Mouse (Mus musculus): ENCODE data around the gene Gramd1a. TPM values are rescaled to one million over a fixed set of nuclear protein-coding genes. Genes with fewer than 3 reads are reported as not detected.
A peak's percentile ranks its signal among the peaks of the same experiment; 100 is the strongest.

Gramd1a gene
- polyA plus RNA-seq, 1 experiment, result 54.9 TPM

- no peak overlapping the region for H3K9ac ChIP-seq (ENCODE audit: low read depth, poor library complexity, severe bottlenecking)
- no peaks in the 10 kb centered on the region for H3K9me3 ChIP-seq (replicated peaks; ENCODE audit: control insufficient read depth, insufficient read depth, low read length, poor library complexity, severe bottlenecking)
- H3K4me3 ChIP-seq (ENCODE audit: low read depth, low read length), result peak overlapping the region; percentile 42; the same call in 1 of the 2 replicates
- no peaks in the 10 kb centered on the region for H3K27me3 ChIP-seq (ENCODE audit: control insufficient read depth, insufficient read depth, low read length, poor library complexity, severe bottlenecking)
- H3K36me3 ChIP-seq (ENCODE audit: control insufficient read depth, insufficient read depth, low read length, poor library complexity, severe bottlenecking), result no peaks in the 10 kb centered on the region
- peak overlapping the region; percentile 93 for H3K27ac ChIP-seq (ENCODE audit: insufficient read depth, low read length)
- TF ChIP-seq EP300 (IDR thresholded peaks at IDR 0.05; ENCODE audit: insufficient read depth, low read depth, low read length) (no peak), CTCF (IDR thresholded peaks at IDR 0.05; ENCODE audit: low read depth, low read length) (no peak), POLR2A (IDR thresholded peaks at IDR 0.05; ENCODE audit: insufficient read depth, low read length) (no peak)
- peaks cover 7% of the 10 kb centered on the region for H3K4me1 ChIP-seq (ENCODE audit: control insufficient read depth, insufficient read depth, low read length)
Measured at GRCm38 (mm10) chr7:31163666-31164577, 8.2 kb upstream of the Gramd1a start.

GRCm38 (mm10) chr7:31162324-31162723 is 6.6 kb upstream of the Gramd1a start:
- Histone ChIP-seq H3K27me3 (ENCODE audit: control insufficient read depth, insufficient read depth, low read length, poor library complexity, severe bottlenecking) (no peaks in the 10 kb centered on the region), H3K4me1 (ENCODE audit: control insufficient read depth, insufficient read depth, low read length) (peaks cover 7% of the 10 kb centered on the region), H3K27ac (ENCODE audit: insufficient read depth, low read length) (peak overlapping the region; percentile 77), H3K9me3 (replicated peaks; ENCODE audit: control insufficient read depth, insufficient read depth, low read length, poor library complexity, severe bottlenecking) (no peaks in the 10 kb centered on the region), H3K36me3 (ENCODE audit: control insufficient read depth, insufficient read depth, low read length, poor library complexity, severe bottlenecking) (no peaks in the 10 kb centered on the region), H3K4me3 (ENCODE audit: low read depth, low read length) (no peak overlapping the region), H3K9ac (ENCODE audit: low read depth, poor library complexity, severe bottlenecking) (no peak overlapping the region)
- TF ChIP-seq EP300 (IDR thresholded peaks at IDR 0.05; ENCODE audit: insufficient read depth, low read depth, low read length) (no peak), POLR2A (IDR thresholded peaks at IDR 0.05; ENCODE audit: insufficient read depth, low read length) (no peak), CTCF (IDR thresholded peaks at IDR 0.05; ENCODE audit: low read depth, low read length) (no peak)

GRCm38 (mm10) chr7:31161831-31162230 is 6.1 kb upstream of the Gramd1a start:
- Histone ChIP-seq H3K4me1 (ENCODE audit: control insufficient read depth, insufficient read depth, low read length) (peaks cover 7% of the 10 kb centered on the region), H3K27me3 (ENCODE audit: control insufficient read depth, insufficient read depth, low read length, poor library complexity, severe bottlenecking) (no peaks in the 10 kb centered on the region), H3K27ac (ENCODE audit: insufficient read depth, low read length) (peak overlapping the region; percentile 77), H3K9me3 (replicated peaks; ENCODE audit: control insufficient read depth, insufficient read depth, low read length, poor library complexity, severe bottlenecking) (no peaks in the 10 kb centered on the region), H3K36me3 (ENCODE audit: control insufficient read depth, insufficient read depth, low read length, poor library complexity, severe bottlenecking) (no peaks in the 10 kb centered on the region), H3K4me3 (ENCODE audit: low read depth, low read length) (no peak overlapping the region), H3K9ac (ENCODE audit: low read depth, poor library complexity, severe bottlenecking) (no peak overlapping the region)
- TF ChIP-seq EP300 (IDR thresholded peaks at IDR 0.05; ENCODE audit: insufficient read depth, low read depth, low read length) (no peak), POLR2A (IDR thresholded peaks at IDR 0.05; ENCODE audit: insufficient read depth, low read length) (no peak)

- no peak overlapping the region for H3K4me3 ChIP-seq (ENCODE audit: low read depth, low read length)
- no peak overlapping the region for H3K27ac ChIP-seq (ENCODE audit: insufficient read depth, low read length)
- H3K9ac ChIP-seq (ENCODE audit: low read depth, poor library complexity, severe bottlenecking), result no peak overlapping the region
- no peaks in the 10 kb centered on the region for H3K9me3 ChIP-seq (replicated peaks; ENCODE audit: control insufficient read depth, insufficient read depth, low read length, poor library complexity, severe bottlenecking)
- TF ChIP-seq EP300 (IDR thresholded peaks at IDR 0.05; ENCODE audit: insufficient read depth, low read depth, low read length) (no peak), CTCF (IDR thresholded peaks at IDR 0.05; ENCODE audit: low read depth, low read length) (no peak), POLR2A (IDR thresholded peaks at IDR 0.05; ENCODE audit: insufficient read depth, low read length) (no peak)
- peaks cover 7% of the 10 kb centered on the region for H3K4me1 ChIP-seq (ENCODE audit: control insufficient read depth, insufficient read depth, low read length)
- no peaks in the 10 kb centered on the region for H3K36me3 ChIP-seq (ENCODE audit: control insufficient read depth, insufficient read depth, low read length, poor library complexity, severe bottlenecking)
- no peaks in the 10 kb centered on the region for H3K27me3 ChIP-seq (ENCODE audit: control insufficient read depth, insufficient read depth, low read length, poor library complexity, severe bottlenecking)
Measured at GRCm38 (mm10) chr7:31161246-31161645, 5.5 kb upstream of the Gramd1a start.

- Histone ChIP-seq H3K27me3 (ENCODE audit: control insufficient read depth, insufficient read depth, low read length, poor library complexity, severe bottlenecking) (no peaks in the 10 kb centered on the region), H3K4me3 (ENCODE audit: low read depth, low read length) (no peak overlapping the region), H3K9me3 (replicated peaks; ENCODE audit: control insufficient read depth, insufficient read depth, low read length, poor library complexity, severe bottlenecking) (no peaks in the 10 kb centered on the region), H3K36me3 (ENCODE audit: control insufficient read depth, insufficient read depth, low read length, poor library complexity, severe bottlenecking) (no peaks in the 10 kb centered on the region), H3K9ac (ENCODE audit: low read depth, poor library complexity, severe bottlenecking) (no peak overlapping the region), H3K4me1 (ENCODE audit: control insufficient read depth, insufficient read depth, low read length) (peaks cover 7% of the 10 kb centered on the region), H3K27ac (ENCODE audit: insufficient read depth, low read length) (no peak overlapping the region)
- no peak for TF ChIP-seq POLR2A (IDR thresholded peaks at IDR 0.05; ENCODE audit: insufficient read depth, low read length)
- no peak for TF ChIP-seq CTCF (IDR thresholded peaks at IDR 0.05; ENCODE audit: low read depth, low read length)
- no peak for TF ChIP-seq EP300 (IDR thresholded peaks at IDR 0.05; ENCODE audit: insufficient read depth, low read depth, low read length)
Measured at GRCm38 (mm10) chr7:31160763-31161162, 5.1 kb upstream of the Gramd1a start.
